Mouse (Mus musculus): ENCODE results near the gene Kcnj6. TPM values are rescaled to one million over a fixed set of nuclear protein-coding genes. Genes with fewer than 3 reads are reported as not detected.
"Not testable (repeated sequence)": the region's sequence is repeated elsewhere in the genome, so short reads cannot be mapped to it uniquely, and the experiment has no call there.

Gene Kcnj6
- polyA plus RNA-seq, 1 experiment from 2014 or later = not detected

DNA sequence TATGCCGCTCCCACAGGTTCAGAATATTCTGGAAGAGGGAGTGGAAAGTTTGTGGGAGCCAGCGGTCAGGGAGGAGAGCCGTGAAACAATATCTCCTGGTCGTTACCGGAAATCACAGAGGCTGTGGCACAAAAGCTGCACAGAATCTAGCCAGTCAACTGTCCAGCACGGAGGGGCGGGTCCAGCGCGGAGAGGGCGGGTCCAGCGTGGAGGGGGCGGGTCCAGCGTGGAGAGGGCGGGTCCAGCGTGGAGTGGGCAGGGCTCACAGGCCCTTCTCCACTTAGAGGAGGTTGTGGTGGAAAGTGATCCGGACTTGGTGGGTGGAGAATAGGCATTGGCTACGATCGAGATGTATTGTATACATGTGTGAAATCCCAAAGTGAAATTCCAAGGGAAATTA, 169.3 kb downstream of the Kcnj6 start:
- no peaks in the 10 kb centered on the region for H3K4me1 ChIP-seq (replicated peaks)
- H3K36me3 ChIP-seq = no peaks in the 10 kb centered on the region
- no peak overlapping the region for H3K4me3 ChIP-seq
- DNase-seq (ENCODE audit: low spot score) = no peak
- WGBS = 90% methylated on average over 18 of the region's 18 CpGs
- no peaks in the 10 kb centered on the region for H3K9me3 ChIP-seq
- no peaks in the 10 kb centered on the region for H3K27me3 ChIP-seq (ENCODE audit: insufficient read depth, poor library complexity, severe bottlenecking)
- H3K27ac ChIP-seq = no peak overlapping the region

DNA sequence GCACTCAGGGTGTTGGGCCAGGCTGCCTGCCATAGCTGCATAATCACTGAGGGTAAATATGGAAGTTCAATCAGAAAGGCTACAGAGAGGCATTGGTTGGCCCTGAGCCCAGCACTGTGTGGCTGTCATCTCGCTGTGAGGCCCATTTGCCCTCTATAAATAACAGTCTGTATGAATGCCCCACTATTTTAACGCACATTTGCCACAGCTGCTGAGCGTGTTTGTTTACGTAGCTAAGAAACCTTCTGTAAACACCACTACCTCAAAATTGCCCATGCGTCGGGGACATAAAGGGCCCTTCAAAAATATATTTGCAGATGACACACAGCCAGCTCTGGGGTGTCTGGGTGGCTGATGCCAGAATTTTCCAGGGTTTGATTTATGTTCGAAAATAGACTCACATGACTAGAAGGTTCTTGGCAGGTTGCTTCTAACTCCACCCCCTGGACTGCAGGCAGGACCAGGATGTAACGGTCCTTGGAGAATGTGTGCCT, 170.4 kb downstream of the Kcnj6 start:
- Histone ChIP-seq H3K9me3 (no peaks in the 10 kb centered on the region), H3K36me3 (no peaks in the 10 kb centered on the region), H3K27ac (no peak overlapping the region), H3K27me3 (ENCODE audit: insufficient read depth, poor library complexity, severe bottlenecking) (no peaks in the 10 kb centered on the region), H3K4me3 (no peak overlapping the region), H3K4me1 (replicated peaks) (no peaks in the 10 kb centered on the region)
- WGBS = 82% methylated on average over 8 of the region's 8 CpGs
- no peak for DNase-seq (ENCODE audit: low spot score)

DNA sequence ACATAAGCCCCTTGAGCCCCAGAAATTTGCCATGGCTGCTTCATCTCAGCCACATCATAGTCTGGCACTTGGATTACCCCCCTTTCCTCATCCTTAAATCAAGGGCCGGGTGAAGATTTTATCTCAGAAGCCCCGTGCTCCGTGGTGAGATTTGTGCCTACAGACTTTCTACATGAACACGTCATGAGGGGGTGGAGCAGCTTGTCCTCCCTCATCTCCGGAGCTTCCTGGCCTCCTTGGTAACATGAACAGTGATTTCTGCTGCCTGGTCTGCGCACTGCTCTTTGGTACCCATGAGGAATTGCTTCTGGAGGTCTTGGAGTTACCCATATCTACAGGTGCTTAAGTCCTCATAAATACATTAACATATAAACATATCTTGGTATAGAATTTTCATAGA, 172.2 kb downstream of the Kcnj6 start:
- H3K27ac ChIP-seq = no peak overlapping the region
- H3K36me3 ChIP-seq = no peaks in the 10 kb centered on the region
- WGBS = 89% methylated on average over 6 of the region's 6 CpGs
- H3K4me1 ChIP-seq (replicated peaks) = no peaks in the 10 kb centered on the region
- no peak for DNase-seq (ENCODE audit: low spot score)
- H3K4me3 ChIP-seq = no peak overlapping the region
- H3K27me3 ChIP-seq (ENCODE audit: insufficient read depth, poor library complexity, severe bottlenecking) = no peaks in the 10 kb centered on the region
- H3K9me3 ChIP-seq = no peaks in the 10 kb centered on the region

DNA sequence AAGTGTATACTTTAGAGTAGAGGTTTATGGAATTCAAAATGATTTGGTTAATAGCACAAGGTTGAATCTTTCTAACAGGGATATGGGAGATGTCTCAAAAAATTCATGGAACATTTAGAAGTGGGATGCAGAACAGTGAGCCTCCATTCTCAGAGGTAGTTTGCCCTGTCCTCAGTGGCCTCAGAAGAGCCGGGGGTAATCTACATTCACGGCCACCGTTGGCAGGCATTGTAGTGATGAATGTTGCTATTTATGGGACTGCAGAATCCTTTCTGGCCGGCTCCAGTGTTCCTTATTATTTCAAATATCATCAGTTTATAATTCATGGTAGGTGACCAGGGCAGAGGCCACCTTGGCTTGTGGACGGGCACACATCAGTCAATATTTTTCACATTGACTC, 174.9 kb downstream of the Kcnj6 start:
- Histone ChIP-seq H3K4me3 (no peak overlapping the region), H3K27me3 (ENCODE audit: insufficient read depth, poor library complexity, severe bottlenecking) (no peaks in the 10 kb centered on the region), H3K4me1 (replicated peaks) (no peaks in the 10 kb centered on the region), H3K36me3 (no peaks in the 10 kb centered on the region), H3K9me3 (no peaks in the 10 kb centered on the region), H3K27ac (no peak overlapping the region)
- DNase-seq (ENCODE audit: low spot score) = no peak
- 82% methylated on average over 5 of the region's 5 CpGs for WGBS

DNA sequence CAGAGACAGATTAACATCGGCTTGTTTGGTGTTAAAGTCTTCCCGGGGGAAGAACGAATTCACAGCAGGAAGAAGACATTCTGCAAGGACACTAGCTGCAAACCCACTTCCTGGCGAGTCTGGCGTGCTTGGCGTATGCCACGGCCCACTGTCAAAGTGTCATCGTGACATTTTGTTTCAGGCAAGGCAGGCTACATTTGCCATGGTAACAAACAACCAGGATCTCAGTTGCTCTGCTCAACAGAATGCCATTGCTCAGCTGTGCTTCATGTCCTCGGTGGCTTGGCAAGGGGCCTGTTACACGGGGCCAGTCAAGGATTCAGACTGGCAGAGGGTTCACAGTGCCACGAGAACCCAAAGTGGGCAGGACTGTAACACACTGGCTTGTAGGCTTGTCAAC, 175.9 kb downstream of the Kcnj6 start:
- no peaks in the 10 kb centered on the region for H3K36me3 ChIP-seq
- DNase-seq (ENCODE audit: low spot score) = no peak
- no peaks in the 10 kb centered on the region for H3K27me3 ChIP-seq (ENCODE audit: insufficient read depth, poor library complexity, severe bottlenecking)
- 89% methylated on average over 11 of the region's 11 CpGs for WGBS
- H3K27ac ChIP-seq = no peak overlapping the region
- no peak overlapping the region for H3K4me3 ChIP-seq
- no peaks in the 10 kb centered on the region for H3K9me3 ChIP-seq
- no peaks in the 10 kb centered on the region for H3K4me1 ChIP-seq (replicated peaks)

DNA sequence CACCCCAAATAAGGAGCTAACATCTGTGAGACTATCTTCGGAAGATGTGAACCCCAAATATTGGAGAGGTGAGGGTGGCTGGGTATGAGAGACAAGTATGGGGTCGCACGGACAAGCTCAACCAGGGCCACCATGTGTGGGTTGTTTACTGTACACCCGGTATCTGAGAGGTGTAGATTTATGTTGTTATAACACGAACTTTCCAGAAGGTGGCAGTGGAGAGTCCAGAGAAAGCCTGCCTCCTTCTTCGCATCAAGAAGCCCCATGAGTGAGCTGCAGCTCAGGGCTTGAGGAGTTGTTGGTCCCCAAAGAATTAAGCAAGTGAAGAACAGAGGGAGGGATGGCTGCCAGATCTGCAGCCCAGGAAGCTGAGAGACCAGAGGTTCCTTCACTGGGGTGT, 181.1 kb downstream of the Kcnj6 start:
- H3K4me1 ChIP-seq (replicated peaks) = no peaks in the 10 kb centered on the region
- 29% methylated on average over 6 of the region's 6 CpGs for WGBS
- H3K36me3 ChIP-seq = no peaks in the 10 kb centered on the region
- H3K9me3 ChIP-seq = peaks cover 18% of the 10 kb centered on the region
- H3K27me3 ChIP-seq (ENCODE audit: insufficient read depth, poor library complexity, severe bottlenecking) = no peaks in the 10 kb centered on the region
- H3K27ac ChIP-seq = no peak overlapping the region
- DNase-seq (ENCODE audit: low spot score) = peak; percentile 19
- H3K4me3 ChIP-seq = no peak overlapping the region

DNA sequence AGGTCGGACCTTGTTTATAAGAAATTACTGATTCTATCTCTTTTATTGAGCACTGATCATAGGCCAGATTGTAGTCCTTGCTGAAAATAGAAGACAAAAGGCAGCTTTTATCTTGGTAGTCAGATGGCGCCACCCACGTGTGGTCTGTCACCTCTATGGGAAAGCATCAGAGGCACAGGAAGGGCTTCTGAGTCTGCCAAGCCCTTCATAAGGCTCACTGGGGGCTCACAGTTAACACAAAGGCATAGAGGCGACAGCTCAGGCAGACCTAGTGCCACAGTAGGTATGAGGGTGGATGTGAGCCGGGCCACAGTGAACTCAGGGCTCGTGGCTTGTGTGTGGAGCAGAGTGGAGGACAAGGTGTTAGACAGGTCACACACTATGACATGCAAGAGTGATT, 181.6 kb downstream of the Kcnj6 start:
- Histone ChIP-seq H3K27ac (no peak overlapping the region), H3K27me3 (ENCODE audit: insufficient read depth, poor library complexity, severe bottlenecking) (no peaks in the 10 kb centered on the region), H3K36me3 (no peaks in the 10 kb centered on the region), H3K9me3 (peaks cover 18% of the 10 kb centered on the region), H3K4me1 (replicated peaks) (no peaks in the 10 kb centered on the region), H3K4me3 (no peak overlapping the region)
- DNase-seq (ENCODE audit: low spot score) = no peak
- WGBS = 85% methylated on average over 6 of the region's 6 CpGs

DNA sequence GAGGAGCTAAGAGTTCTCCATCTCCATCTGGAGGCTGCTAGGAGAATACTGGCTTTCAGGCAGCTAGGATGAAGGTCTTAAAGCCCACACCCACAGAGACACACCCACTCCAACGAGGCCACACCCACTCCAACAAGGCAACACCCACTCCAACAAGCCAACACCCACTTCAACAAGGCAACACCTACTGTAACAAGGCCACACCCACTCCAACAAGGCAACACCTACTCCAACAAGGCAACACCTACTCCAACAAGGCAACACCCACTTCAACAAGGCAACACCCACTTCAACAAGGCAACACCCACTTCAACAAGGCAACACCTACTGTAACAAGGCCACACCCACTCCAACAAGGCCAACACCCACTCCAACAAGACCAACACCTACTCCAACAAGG, 188.2 kb downstream of the Kcnj6 start:
- WGBS = 25% methylated on average over 1 of the region's 1 CpGs
- not testable (repeated sequence) for H3K36me3 ChIP-seq; DNase-seq (ENCODE audit: low spot score); H3K27ac ChIP-seq; H3K4me3 ChIP-seq; H3K4me1 ChIP-seq (replicated peaks); H3K27me3 ChIP-seq (ENCODE audit: insufficient read depth, poor library complexity, severe bottlenecking)
- peaks cover 17% of the 10 kb centered on the region for H3K9me3 ChIP-seq

DNA sequence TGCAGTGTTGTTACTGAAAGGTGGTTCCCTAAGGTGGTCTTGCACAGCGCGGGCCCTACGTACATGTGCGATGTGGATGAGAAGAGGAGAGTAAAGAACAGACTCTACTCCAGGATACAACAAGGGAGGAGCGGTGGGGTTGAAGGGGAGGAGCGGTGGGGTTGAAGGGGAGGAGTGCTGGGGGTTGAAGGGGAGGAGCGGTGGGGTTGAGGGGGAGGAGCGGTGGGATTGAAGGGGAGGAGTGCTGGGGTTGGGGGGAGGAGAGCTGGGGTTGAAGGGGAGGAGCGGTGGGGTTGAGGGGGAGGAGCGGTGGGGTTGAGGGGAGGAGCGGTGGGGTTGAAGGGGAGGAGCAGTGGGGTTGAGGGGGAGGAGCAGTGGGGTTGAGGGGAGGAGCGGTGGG, 199.3 kb downstream of the Kcnj6 start:
- WGBS = 92% methylated on average over 10 of the region's 12 CpGs
- no peaks in the 10 kb centered on the region for H3K9me3 ChIP-seq
- no peak for DNase-seq (ENCODE audit: low spot score)

DNA sequence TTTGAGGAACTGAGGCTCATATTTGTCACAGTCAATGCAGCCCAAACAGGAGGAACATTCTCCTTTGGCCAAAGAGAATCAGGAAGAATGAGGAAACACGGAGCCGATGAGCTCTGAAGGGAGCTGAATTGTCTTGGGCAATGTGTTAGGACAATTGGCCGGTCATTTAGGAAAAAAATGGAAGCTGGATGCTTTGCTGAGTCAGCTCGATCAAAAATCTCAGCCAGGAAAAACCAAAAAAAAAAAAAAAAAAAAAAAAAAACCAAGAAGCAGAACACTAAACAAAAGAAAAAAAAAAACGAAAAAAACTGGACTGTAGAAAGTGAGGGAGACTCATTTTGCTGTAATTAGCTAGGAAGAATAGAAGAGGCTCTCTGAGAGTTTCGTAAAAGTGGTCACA, 200.1 kb downstream of the Kcnj6 start:
- WGBS = 80% methylated on average over 6 of the region's 6 CpGs

More for the DNA sequence above, 199.3 kb downstream of the Kcnj6 start:
- Histone ChIP-seq H3K4me3 (no peak overlapping the region), H3K36me3 (no peaks in the 10 kb centered on the region), H3K27me3 (ENCODE audit: insufficient read depth, poor library complexity, severe bottlenecking) (no peaks in the 10 kb centered on the region), H3K4me1 (replicated peaks) (peaks cover 9% of the 10 kb centered on the region), H3K27ac (no peak overlapping the region)

DNA sequence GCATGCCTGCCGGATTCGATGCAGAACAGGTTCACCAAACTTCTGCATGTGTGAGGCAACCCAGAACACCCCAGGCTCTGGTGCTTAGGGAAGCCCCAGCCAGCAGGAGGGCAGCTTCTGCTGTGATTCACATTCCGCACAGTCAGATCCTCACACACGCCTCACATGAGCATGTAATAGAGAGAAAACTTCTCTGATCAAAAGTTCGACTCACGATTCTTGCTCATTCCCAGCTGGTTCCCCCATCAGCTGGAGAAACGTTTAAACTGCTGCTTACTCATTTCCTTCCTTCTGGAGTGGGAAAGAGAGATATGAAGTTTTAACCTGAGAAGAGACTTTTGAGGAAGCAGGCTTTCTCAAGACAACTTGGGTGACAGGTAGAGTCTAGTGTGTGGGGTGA, 204.5 kb downstream of the Kcnj6 start:
- Histone ChIP-seq H3K4me3 (no peak overlapping the region), H3K27ac (no peak overlapping the region), H3K36me3 (no peaks in the 10 kb centered on the region), H3K4me1 (replicated peaks) (peaks cover 4% of the 10 kb centered on the region; the same call in 1 of the 2 replicates), H3K27me3 (ENCODE audit: insufficient read depth, poor library complexity, severe bottlenecking) (peaks cover 8% of the 10 kb centered on the region), H3K9me3 (no peaks in the 10 kb centered on the region)
- WGBS = 82% methylated on average over 7 of the region's 7 CpGs
- DNase-seq (ENCODE audit: low spot score) = no peak

More for the DNA sequence above, 200.1 kb downstream of the Kcnj6 start:
- DNase-seq (ENCODE audit: low spot score) = no peak
- H3K27ac ChIP-seq = no peak overlapping the region
- H3K27me3 ChIP-seq (ENCODE audit: insufficient read depth, poor library complexity, severe bottlenecking) = no peaks in the 10 kb centered on the region
- H3K4me1 ChIP-seq (replicated peaks) = peaks cover 9% of the 10 kb centered on the region
- no peaks in the 10 kb centered on the region for H3K36me3 ChIP-seq
- H3K9me3 ChIP-seq = no peaks in the 10 kb centered on the region
- H3K4me3 ChIP-seq = no peak overlapping the region

DNA sequence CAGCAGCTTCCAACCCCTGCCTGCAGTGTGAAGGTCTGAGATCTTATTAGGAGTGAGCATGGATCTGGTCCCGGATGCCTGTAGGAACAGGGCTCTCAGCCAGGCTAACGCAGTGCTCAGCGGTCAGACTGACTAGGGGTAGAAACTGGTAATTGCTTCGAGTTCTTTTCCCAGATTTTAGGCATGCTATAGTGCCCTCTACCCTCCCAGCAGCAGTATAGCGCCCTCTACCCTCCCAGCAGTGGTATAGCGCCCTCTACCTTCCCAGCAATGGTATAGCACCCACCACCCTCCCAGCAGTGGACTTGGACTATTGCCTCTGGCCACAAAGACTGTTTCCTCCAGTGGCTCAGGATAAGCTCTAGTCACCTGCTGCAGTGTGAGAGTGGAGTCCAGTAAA, 207.5 kb downstream of the Kcnj6 start:
- Histone ChIP-seq H3K27ac (no peak overlapping the region), H3K4me1 (replicated peaks) (no peaks in the 10 kb centered on the region), H3K9me3 (no peaks in the 10 kb centered on the region), H3K4me3 (no peak overlapping the region), H3K27me3 (ENCODE audit: insufficient read depth, poor library complexity, severe bottlenecking) (peaks cover 8% of the 10 kb centered on the region), H3K36me3 (no peaks in the 10 kb centered on the region)
- DNase-seq (ENCODE audit: low spot score) = peak; percentile 34
- WGBS = 21% methylated on average over 6 of the region's 6 CpGs

DNA sequence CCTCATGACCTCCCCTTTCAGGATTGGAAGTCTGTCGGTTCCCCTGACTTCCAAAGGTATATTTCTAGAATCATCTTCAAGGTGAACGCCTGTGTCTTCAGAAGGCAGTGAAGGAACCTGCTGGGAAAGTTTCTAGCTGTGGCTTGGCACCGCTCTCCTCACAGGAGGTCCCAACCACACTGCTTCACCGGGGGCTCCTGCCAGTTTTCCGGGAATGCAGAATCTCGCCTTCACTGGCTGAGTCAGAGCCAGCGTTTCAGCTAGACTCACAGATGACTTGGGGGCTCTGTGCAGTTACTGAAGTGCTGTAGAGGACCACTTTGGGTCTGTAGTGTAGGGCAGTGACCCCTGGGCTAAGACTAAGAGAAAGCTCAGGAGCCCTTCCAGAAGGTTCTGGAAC, 208.8 kb downstream of the Kcnj6 start:
- WGBS = 87% methylated on average over 7 of the region's 7 CpGs
- no peaks in the 10 kb centered on the region for H3K4me1 ChIP-seq (replicated peaks)
- no peak for DNase-seq (ENCODE audit: low spot score)
- no peak overlapping the region for H3K4me3 ChIP-seq
- H3K27ac ChIP-seq = no peak overlapping the region
- no peaks in the 10 kb centered on the region for H3K9me3 ChIP-seq
- H3K36me3 ChIP-seq = no peaks in the 10 kb centered on the region
- H3K27me3 ChIP-seq (ENCODE audit: insufficient read depth, poor library complexity, severe bottlenecking) = peaks cover 8% of the 10 kb centered on the region

DNA sequence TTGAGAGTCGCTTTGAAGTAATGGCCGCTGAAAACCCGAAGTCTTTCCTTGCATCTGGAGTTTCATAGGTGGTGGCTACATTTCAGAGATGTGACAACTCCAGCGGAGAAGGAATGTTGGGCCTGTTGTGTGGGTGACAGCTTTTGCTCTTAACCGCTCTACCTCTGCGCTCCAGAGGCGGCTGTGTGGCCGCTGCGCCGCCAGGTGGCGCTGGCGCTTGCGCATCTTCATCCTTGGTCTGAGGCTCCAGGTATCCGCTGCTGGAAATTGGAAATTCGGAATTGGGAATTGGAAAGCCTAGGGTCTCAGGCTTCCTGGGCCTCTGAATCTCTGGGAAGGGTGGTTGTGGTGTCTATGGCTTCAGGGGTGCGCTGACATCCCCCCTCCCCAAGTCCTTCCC, 209.3 kb downstream of the Kcnj6 start:
- no peaks in the 10 kb centered on the region for H3K4me1 ChIP-seq (replicated peaks)
- H3K27ac ChIP-seq = no peak overlapping the region
- H3K9me3 ChIP-seq = no peaks in the 10 kb centered on the region
- peak; percentile 69 for DNase-seq (ENCODE audit: low spot score)
- H3K4me3 ChIP-seq = no peak overlapping the region
- H3K36me3 ChIP-seq = no peaks in the 10 kb centered on the region
- peaks cover 8% of the 10 kb centered on the region for H3K27me3 ChIP-seq (ENCODE audit: insufficient read depth, poor library complexity, severe bottlenecking)
- 6% methylated on average over 16 of the region's 16 CpGs for WGBS

Measured in hindbrain, embryonic 10.5 days (tissue).